Mouse (Mus musculus) E14TG2a.4 (cell line): ENCODE measurements at regions not wholly inside any gene's neighbourhood (a gene's known extent, or its start where the extent isn't known, plus 50 kb on each side); places are given as distances from the start of the nearest gene placed in this dataset.

Experiments used
- CTCF ChIP-seq: conservative IDR thresholded peaks from 2 replicates; pipeline ENCODE4 v1.5.1; 2014; ENCODE audit warnings: low read length
- NANOG ChIP-seq: IDR thresholded peaks from 2 replicates; pipeline ENCODE4 v1.6.1; 2014; ENCODE audit warnings: borderline replicate concordance, low read length, mixed read lengths

- TF ChIP-seq CTCF = no peak
- no peak for TF ChIP-seq NANOG
Observed at GRCm38 (mm10) chr6:31122895-31123294, 164.0 kb upstream of the Klf14 start.
